Mouse (Mus musculus): ENCODE data around the gene Luc7l3. TPM values are rescaled to one million over a fixed set of nuclear protein-coding genes. Genes with fewer than 3 reads are reported as not detected.

Luc7l3 gene
- 97.1 TPM for polyA plus RNA-seq (2017; shearing (Covaris generic))

DNA sequence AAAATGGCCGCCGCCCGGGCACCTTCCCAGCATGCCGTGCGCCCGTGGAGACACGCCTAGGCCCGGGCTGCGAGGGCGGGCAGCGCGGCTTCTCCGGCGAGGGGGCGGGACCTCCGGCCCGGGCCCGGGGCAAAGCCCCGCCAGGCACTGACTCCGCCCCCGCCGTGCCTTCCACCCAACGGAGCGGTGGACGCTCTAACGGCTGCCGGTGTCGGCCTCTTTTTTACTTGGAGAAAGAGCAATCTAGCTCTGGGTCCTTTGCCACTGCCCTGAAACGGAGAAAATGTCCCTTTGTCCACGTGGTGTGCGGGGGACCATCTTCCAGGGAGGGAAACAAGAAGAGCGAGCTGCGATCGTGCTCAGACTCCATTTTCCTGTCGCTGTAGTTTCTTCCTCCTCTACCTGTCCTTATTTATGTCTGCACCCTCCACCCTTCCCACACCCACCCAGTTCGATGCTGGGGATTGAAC lies at the start of gene Luc7l3:
TSS of gene Luc7l3 (minus strand) at position 58 of the 470 bp plus-strand sequence.

DNA sequence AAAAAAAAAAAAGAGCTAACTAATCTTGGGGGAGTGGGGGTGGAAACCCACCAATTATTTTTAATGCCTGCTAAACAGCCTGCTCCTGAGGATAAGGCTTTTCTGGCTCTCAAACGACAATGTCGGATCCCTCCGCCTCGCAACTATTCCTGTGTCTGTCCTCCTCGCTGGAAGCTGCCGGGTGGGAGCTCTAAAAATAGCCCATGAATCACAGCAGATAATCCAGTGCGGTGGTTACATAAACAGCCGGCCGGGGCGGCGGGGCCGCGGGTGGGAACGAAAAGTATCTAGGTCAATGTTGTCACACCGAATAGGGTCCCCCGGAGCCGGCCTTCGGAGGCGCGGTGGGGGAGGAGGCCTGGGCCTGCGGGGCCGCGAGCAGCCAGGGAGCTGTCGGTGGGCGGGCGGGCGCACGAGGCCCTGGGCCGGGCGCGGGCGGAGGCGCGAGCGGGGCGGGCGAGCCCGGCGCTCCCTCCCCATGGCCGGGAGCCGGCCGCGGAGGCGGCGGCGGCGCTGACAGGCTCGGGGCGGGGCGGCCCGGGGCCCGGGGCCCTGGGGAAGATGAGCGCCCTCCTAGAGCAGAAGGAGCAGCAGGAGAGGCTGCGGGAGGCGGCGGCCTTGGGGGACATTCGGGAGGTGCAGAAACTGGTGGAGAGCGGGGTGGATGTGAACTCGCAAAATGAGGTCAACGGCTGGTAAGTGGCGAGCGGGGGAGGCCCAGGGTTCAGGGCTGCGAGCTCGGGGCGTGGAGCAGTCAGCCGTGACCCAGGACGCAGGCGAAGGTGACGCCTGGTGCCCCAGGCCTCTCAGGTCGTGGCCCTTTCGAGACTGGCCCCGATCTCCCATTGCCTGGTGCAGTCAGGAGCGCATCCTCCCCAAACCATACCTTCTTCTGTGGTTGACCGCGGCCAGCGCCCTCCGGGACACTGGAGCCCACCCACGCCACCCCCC lies 6.2 kb upstream of the Luc7l3 start, which contains the start of gene Ankrd40:
TSS of gene Ankrd40 (plus strand) at position 309 of the 951 bp plus-strand sequence.

DNA sequence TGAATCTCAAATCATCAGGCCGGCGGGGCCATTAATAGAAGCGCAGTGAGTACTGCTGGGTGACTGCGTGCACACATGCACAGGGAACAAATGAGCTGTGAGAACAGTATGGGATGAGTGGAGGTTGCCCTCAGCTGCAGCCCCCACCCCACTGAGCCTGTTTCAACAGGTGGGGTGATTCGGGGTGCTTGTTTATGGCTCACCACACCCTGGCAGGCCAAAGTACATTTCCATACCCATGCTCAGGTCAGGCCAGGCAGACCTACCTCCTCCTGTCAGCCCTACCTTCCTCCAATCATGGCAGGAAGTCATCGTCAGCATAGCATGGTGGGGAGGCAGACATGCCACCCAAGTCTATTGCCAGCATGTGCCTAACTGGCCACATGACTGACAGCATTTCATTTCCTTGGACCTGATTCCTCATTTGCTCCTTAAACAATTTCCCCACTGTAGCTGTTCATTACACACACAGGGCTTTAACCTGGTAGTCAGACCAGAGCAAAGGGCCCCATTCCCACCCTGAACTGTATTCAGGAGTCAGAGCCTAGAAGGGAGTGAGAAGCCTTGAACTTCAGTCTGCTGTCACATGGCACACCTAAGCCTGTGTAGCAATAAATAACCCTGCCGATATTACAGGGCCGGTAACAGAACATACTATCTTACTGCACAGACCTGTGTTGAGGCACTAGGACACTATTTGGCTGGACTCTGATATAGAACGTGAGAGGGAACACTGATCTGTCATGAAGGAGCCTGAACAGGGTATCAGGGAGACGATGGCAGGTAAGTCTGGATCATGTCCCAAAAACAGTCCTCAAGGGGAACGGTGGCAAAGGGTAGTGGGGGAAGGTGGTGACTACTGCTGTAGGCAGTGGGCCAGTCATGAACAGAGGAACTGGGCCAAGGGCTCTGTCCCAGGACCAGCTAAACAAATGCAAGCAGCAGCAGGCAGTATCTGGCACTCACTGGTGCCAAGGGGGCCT lies 40.3 kb downstream of the Luc7l3 start, which contains the start of gene Gm21885:
TSS of gene Gm21885 (plus strand) at position 675 of the 983 bp plus-strand sequence.

DNA sequence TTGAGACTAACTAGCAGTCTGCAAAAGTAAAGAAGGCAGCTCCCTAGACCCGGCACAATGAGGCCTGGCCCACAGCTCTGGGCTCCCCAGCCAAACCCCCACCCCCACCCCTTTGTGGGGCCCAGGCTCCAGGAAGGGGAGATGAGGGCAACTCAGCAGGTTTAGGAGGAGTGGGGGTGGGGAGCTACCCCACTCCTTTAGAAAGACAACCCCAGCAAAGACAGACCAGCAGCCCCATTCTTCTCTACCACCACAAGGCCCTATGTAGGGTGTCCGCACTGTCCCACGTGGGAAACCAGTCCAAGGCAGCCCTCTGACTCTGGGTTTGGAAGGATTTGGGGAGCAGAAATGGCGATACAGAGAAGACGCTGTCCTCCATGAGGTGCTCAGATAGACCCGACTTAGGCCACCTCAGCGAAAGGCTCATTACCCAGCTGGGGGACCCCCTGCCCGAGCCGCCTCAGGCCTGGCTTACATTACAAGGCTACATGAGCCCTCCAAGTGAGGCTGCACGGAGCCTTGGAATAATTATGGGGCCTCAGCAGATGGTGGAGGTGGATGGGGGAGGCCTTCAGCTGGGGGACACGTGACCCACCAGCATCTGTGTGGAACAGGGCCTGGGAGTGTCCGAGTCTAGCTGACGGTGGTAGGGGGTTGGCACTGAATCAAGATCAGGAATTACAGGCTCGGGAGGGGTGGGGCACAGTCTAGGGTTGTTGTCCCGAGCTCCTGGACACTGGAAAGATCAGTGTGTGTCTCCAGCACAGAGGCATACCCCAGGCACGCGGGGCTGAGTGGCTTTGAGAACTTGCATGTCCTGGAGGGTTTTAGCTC lies 75.6 kb downstream of the Luc7l3 start, which contains the start of gene Wfikkn2:
TSS of gene Wfikkn2 (minus strand) at position 51 of the 834 bp plus-strand sequence.

Other genes starting within 250 kb of the Luc7l3 start
- 6.0 TPM for gene Tob1, start 110.5 kb downstream of the Luc7l3 start, polyA plus RNA-seq (2017; shearing (Covaris generic))
- 0.11 TPM for gene Wfikkn2, start 76.0 kb downstream of the Luc7l3 start, polyA plus RNA-seq (2017; shearing (Covaris generic))
- 0.51 TPM for gene Gm21885, start 40.1 kb downstream of the Luc7l3 start, polyA plus RNA-seq (2017; shearing (Covaris generic))
- gene Ankrd40, start 6.0 kb upstream of the Luc7l3 start, polyA plus RNA-seq (2017; shearing (Covaris generic)), result 8.1 TPM
- 7.7 TPM for gene Abcc3, start 71.0 kb upstream of the Luc7l3 start, polyA plus RNA-seq (2017; shearing (Covaris generic))
- gene Cacna1g, start 152.2 kb upstream of the Luc7l3 start, polyA plus RNA-seq (2017; shearing (Covaris generic)), result not detected
- not detected for gene Spata20, start 164.2 kb upstream of the Luc7l3 start, polyA plus RNA-seq (2017; shearing (Covaris generic))
- gene Epn3, start 178.0 kb upstream of the Luc7l3 start, polyA plus RNA-seq (2017; shearing (Covaris generic)), result not detected
- gene Mycbpap, start 199.8 kb upstream of the Luc7l3 start, polyA plus RNA-seq (2017; shearing (Covaris generic)), result not detected
- gene Rsad1, start 227.3 kb upstream of the Luc7l3 start, polyA plus RNA-seq (2017; shearing (Covaris generic)), result 3.8 TPM
- gene Chad, start 243.1 kb upstream of the Luc7l3 start, polyA plus RNA-seq (2017; shearing (Covaris generic)), result 0.40 TPM